Mouse (Mus musculus) cerebellum, postnatal 14 days (tissue): Measurements from ENCODE around the gene Spi1.
A peak's percentile ranks its signal among the peaks of the same experiment; 100 is the strongest.
"Not testable (repeated sequence)": the region's sequence is repeated elsewhere in the genome, so short reads cannot be mapped to it uniquely, and the experiment has no call there.

Source experiments
- DNase-seq, 2 experiments: peaks; one replicate each; pipeline ENCODE4 v3.0.0; 2021; ENCODE audit warnings: mixed read lengths in 2 of 2

Gene Spi1

DNA sequence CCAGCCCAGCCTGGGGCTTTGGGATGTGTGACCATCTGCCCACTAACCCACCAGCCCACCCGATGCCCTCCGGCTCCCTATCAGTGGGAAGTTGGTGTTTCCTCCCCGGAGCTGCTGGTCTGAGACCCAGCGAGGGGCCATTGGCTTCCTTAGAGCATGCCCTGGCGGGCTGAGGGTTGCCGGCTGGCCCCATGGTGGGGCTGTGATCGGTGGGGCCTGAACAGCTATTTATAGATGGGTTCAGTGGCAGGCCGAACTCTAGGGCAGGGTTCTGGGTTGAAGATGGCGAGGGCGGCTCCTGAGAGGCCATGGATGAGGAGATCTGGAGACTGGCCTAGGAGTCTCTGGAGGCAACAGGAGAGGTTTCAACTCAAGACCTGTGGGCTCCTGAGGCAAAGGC is 14.8 kb downstream of the Spi1 start:
- DNase-seq, result no peak

DNA sequence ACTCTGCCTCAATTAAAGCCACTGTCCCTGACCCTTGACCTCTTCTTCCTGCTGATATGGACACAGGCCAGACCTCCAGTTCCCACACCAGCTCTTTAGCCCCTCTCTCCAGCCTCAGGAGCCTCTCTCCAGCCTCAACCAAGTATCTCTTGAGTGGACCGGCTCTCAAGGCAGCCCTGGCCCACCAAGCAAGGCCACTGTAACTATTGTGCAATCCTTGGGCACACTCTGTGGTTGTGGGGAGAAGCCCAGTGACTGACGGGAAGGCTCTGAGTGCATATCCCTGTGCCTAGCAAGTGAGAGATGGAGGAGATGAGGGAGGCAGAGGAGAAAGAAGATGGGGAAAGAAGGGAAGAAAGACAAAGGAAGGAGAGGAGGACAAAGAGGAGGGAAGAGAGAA is 16.0 kb downstream of the Spi1 start:
- no peak for DNase-seq

DNA sequence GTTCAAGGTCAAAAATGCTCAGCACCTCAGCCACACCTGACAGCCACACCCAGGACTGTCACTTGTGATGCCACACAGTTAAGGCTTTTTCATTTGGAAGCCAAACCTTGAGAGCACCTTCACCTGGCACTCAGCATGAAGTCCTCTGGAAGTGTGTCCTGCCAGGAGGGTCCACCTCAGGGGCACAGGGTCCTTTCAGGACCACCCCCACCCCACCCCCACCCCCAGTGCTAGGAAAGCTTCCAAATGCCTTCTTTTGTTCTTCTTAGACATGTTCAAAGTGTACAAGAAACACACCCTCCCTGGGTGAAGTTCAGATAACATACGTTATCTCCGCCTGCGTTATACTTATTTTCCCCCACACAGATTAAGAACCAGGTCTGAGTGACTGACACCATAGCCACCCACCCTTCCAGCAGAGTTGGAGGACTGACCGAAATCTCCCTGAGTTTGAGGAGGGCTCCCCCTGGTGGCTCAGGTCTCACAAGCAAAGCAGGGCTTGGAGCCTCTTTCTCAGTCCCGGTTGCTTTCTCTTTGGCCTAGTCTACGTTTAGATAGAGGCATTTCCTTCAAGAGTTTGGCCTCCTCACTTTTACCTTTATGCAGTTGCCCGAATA is 19.0 kb downstream of the Spi1 start:
- DNase-seq, result peak; percentile 97 to 99

DNA sequence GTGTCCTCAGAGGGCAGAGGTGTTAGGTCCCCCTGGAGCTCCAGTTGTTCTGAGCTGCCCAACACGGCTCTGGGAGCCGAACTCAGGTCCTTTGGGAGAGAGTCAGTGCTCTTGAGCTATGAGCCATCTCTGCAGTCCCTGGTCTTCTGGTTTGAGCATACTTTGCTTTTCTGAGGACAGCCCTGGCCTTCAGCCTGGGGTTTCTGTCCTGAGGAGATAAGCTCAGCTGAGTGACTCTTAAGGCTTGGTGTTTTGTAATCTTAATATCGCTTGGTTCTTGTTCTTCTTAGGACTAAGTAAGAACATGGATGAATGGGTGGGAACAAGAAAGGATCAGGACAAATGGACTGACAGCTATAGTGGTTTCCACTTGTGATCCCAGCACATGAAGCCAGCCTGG is 26.0 kb downstream of the Spi1 start:
- DNase-seq, result no peak

DNA sequence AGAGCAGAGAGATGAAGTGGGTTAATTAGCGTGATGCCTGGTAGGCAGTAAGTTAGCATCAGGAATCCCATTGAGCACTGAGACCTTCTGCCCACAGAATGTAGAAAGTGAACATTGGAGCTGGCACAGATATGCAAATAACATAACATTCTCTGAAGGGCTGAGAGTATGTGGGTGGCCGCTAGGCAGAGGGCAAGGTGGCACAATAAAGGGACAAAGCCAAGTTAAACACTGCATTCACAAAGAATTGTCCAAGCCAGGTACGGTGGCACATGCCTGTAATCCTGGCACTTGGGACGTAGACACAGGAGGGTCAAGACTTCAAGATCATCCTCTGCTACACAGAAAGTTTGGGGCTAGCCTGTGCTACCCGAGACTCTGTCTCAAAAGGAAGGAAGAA is 27.1 kb downstream of the Spi1 start:
- DNase-seq, result no peak

DNA sequence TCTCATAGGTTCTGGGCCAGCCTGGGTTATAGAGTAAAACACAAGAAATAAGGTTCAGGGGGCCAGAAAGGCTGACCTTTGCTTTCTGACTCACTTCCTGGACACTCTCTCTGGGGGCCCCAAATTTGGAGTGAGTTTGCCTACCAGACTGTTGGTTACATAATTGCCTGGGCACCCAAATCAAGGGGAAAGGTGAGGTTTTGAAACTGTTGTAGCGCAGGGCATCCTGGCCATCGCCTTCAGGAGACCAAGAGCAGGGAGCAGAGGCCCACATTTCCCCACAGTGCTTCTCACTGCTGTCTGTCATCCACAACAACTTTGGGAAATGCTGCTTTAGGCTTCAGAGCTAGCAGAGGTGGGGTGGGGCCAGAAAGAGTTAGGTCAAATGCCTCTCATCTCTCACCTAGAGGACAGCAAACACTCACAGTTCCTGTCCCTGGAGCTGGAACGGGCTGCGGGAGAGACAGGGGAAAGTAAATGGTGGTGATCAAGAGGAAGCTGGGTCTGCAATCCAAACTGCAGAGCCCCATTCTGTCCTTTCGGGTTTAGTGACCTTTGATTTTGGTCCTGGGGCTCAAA is 27.7 kb downstream of the Spi1 start:
- no peak for DNase-seq

DNA sequence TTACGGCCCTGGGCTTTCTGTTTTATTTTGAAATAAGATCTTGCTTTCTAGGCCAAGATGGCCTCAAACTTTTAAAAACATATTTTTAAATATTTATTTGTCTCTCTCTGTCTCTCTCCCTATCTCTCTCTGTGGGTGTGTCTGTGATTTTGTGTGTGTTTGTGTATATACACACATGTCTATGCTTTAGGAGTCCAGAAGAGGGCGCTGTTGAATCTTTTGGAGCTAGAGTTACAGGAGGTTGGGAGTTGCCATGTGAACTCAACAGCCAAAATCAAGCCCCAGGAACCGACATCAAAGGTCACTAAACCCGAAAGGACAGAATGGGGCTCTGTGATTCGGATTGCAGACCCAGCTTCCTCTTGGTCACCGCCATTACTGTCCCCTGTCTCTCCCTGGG is 28.2 kb downstream of the Spi1 start:
- DNase-seq, result no peak

DNA sequence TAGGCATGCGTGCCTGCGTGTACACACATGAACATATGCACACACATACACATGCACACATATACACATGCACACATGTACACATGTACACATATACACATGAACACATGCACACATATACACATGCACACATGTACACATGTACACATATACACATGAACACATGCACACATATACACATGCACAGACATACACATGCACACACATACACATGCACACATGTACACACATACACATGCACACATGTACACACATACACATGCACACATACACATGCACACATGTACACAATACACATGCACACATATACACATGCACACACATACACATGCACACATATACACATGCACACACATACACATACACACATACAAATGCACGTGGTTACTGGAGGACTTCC is 29.6 kb downstream of the Spi1 start:
- not testable (repeated sequence) for DNase-seq

DNA sequence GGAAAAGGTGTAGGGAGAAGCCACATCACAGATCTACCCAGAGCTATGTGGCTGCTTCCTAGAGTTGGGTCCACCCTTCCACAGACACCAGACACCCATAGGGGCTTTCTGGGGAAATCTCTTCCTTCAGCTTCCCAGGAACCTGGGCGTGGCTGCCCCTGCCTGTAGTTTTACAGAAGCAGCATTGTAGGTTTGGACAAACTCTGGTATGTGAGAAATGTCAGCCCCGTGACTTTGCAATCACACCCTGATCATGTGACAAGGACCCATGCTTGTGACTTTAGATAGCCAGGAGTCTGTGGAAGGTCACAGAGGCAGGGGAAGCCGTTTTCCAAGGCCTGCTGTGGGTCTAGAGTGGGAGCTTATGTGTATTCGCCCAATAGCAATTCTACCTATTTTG is 30.3 kb downstream of the Spi1 start:
- DNase-seq, result no peak

DNA sequence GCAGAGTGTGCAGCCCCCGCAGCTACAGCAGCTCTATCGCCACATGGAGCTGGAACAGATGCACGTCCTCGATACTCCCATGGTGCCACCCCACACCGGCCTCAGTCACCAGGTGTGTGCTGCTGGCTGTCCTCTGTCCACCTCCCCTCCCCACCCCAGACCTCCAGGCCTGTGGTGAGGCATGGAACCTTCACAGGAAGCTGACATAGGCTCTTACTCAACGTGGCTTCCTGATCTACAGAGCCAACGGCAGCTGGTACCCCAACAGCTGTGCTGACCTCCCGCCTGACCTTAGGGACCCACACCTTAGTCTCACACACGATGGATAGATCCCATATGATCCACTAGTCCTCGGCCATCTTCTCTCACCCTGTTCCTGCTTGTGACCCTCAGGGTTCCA is 31.1 kb downstream of the Spi1 start:
- DNase-seq, result no peak

DNA sequence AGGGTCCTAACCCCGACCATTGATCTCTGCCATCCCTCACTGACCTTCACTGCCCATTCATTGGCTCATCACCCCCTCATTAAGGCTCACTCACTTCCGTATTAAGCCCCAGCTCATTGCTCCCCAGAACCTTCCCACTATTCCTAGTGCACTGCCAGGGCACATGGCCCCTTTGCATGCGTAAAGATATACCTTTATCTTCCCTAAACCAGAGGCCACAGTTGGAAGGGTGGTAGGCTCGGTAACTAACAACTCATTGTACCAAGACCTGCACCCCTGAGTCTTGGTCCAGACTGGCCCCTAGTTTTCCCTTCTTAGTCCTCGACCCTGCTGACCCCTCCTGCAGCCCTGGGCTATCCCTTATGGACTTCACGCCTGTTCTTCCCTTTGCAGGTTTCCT is 31.7 kb downstream of the Spi1 start:
- no peak for DNase-seq

DNA sequence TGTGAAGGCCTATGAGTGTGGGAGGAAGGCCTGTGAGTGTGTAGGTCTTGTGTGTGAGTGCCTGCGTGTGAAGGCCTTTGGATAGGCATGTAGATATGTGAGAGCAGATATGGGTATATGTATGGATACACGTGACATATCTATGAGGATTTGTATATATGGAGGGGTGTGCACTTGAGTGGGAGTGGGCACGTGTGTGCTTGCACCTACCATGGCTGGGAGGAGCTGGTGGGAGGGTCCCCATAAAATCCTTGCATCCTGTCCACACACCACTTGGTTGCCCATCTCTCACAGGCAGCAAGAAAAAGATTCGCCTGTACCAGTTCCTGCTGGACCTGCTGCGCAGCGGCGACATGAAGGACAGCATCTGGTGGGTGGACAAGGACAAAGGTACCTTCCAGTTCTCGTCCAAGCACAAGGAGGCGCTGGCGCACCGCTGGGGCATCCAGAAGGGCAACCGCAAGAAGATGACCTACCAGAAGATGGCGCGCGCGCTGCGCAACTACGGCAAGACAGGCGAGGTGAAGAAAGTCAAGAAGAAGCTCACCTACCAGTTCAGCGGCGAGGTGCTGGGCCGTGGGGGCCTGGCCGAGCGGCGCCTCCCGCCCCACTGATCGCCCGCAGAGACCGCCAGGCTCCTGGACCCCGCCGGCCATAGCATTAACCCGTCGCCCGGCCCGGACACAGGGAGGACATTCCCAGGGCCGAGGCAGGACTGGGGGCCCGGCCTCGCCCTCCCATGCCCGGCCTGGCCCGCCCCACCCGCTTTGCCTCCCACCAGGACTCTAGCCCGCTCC is 32.8 kb downstream of the Spi1 start:
- DNase-seq, result peak; percentile 100

DNA sequence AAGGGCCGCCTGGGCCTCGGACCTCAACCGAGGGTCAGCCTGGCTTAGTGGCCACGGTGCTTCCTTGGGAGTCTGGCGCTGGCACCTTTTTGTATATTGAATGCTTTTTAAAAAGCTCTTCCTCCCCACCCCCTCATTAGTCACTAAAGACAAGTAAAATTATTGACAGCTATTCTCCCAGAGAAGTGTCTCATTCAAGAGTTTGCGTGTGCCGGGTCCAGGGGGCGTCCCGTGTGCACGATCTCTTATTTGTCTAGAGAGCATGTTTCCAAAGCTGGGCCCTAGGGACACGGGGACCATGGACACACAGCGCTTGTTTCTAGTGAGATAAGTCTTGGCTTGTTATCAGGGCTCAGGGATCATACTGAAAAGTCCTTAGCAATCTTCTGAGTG is 33.4 kb downstream of the Spi1 start:
- no peak for DNase-seq

DNA sequence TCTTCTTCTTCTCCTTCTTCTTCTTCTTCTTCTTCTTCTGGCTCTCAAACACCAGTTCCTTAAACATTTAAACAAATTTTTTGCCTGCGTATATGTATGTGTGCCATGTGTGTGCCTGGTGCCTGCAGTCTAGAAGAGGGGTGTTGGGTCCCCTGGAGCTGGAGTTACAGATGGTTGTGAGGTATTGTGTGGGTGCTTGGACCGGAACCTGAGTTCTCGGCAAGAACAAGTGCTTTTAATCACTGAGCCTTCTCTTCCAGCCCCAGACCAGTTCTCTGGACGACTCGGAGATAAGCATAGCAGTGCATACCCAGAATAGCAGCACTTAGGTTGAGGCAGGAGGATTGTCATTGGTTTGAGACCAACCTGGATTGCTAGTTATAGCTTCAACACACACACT is 34.7 kb downstream of the Spi1 start:
- DNase-seq, result peak in 1 of 2 experiments; percentile 15

DNA sequence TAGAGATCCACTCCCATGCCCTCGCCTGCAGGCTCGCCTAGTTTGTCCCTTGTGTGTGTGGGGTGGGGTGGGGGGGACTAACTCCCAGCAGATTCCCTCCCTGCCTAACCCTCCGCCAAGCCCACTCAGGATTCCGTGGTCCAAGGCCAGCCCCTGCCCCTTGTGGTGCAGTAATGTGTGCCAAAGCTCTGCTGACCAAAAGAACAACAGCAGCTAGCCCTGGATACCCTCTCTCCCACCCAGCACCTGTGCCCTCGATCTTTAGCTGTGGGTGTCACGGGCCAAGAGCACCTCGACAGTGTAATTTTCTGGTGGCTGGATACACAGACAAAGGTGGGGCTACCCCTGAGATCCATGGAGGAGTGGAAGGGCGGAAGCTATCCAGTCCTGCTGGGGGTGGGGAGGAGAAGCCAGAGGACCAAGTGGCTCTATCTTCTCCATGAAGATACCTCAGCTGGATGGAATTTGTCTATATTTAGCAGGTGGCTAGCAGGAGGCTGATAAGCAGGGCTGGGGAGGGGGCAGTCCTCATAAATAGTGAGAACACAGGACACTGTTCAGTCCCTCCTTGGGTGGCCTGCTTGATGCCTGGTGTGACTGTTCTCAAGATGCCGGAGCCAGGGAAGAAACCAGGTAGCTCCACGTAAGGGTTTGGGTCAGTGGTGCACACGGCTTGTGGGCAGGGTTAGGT is 35.5 kb downstream of the Spi1 start, which contains the start of gene Mybpc3:
Gene Mybpc3, plus strand, starts transcription at position 560 of the 691 bp plus-strand sequence.
- peak in 1 of 2 experiments; percentile 50 for DNase-seq

DNA sequence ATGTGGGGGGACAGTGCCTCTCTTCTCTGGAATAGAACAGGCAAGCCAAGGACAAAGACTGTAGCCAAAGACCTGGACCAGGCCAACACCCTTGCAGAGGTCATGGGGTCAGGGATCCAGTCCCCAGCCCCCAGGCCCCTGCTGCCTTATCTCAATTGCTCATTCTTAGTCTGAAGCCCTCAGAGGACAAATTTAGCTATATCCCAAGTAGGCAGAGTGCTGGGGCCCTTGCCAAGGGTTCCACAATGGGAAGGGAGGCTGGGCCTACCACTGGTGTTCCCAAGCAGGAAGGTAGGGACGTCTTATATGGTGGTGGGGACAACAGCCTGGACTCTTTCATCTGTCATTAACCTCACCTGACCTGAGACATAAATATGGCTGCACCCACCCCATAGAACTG is 36.5 kb downstream of the Spi1 start:
- DNase-seq, result peak in 1 of 2 experiments; percentile 76

DNA sequence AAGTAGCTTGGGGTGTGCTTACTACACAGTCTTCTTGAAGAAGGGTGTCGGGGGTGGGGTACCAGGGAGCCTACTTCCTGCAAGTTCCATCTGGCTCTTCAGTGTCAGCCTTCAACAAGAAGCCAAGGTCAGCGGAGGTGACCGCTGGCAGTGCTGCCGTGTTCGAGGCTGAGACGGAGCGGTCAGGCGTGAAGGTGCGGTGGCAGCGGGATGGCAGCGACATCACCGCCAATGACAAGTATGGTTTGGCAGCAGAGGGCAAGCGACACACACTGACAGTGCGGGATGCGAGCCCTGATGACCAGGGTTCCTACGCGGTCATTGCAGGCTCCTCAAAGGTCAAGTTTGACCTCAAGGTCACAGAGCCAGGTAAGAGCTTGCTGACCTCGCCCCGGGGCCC is 36.9 kb downstream of the Spi1 start:
- DNase-seq, result peak; percentile 92 to 95

DNA sequence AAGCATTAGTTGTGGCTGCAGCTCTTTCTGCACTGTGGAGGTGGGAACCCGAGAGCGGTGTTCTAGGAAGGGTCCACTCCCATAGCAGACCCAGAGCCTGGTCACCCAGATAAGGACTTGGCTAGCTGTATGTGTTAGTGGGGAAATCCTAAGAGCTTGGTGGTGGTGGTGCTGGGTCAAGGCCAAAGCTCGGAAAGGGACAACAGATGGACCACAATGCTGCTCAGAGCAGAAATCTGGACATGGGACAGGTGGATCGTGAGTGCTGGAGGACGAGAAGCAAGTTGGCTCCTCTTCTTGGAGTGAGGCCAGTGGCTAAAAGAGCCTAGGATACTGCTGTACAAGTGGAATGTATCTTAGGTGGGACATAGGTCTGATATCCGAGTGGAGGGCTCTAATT is 37.4 kb downstream of the Spi1 start:
- DNase-seq, result peak; percentile 97 to 98

DNA sequence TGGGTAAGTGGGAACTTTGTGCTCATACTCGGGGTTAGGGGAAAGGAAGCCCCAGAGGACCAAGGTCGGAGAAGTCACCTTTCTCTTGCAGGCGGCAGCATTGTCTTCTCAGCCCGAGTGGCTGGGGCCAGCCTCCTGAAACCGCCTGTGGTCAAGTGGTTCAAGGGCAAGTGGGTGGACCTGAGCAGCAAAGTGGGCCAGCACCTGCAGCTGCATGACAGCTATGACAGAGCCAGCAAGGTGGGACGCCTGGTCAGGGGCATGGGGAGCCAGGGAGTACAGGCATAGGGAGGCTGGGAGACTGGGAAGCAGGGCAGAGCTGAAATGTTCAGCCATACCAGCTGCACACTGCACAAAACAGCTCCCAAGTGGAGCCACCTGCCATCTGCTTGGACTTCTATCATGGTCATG is 38.1 kb downstream of the Spi1 start:
- DNase-seq, result peak; percentile 57 to 66

DNA sequence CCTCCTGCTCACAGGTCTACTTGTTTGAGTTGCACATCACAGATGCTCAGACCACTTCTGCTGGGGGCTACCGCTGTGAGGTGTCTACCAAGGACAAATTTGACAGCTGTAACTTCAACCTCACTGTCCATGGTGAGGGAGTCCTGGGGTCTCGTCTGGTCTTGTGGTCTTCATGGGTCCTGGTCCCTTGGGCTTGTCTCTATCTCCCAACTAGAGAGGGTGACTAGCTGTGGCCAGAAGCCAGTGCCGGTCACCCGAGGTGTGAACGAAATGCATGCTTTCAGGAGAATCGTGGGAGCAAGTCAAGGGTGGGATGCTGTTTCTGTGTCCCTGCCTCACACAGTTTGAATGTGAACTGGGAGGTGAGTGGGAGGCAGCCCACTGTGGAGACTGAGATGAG is 38.8 kb downstream of the Spi1 start:
- DNase-seq, result peak in 1 of 2 experiments; percentile 49

DNA sequence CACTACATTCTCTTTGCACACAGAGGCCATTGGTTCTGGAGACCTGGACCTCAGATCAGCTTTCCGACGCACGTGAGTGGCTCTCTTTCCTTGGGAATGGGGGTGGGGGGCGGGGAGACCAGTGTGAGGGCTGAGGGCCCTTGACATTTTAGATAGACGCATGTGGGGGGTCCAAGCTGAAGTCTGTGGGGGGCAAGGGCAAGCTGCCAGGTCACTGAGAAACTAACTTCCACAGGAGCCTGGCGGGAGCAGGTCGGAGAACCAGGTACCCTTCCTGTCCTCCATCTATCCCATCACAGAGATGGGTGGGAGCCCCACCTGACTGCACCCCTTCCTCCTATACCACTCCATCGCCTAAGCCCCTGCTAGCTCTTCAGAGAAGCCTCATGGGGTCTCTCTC is 39.3 kb downstream of the Spi1 start:
- DNase-seq, result peak in 1 of 2 experiments; percentile 60

DNA sequence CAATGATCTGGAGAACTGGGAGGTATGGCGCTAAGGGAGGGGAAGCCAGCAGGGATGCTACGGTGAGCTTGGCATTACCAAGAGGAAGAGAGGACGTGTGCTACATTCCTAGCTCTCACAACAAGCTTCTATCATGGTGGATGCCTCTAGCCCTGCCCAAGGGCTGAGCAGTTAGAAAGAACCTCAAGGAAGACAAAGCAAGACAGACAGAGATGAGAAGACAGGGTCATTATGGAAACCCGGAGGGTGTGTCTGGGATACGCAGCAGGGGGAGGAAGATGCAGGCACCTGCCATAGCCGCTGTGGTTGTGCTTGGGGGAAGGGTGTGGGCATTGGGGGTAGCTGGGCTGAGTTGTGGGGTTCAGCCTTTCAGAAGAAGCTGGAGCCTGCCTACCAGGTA is 41.3 kb downstream of the Spi1 start:
- no peak for DNase-seq

DNA sequence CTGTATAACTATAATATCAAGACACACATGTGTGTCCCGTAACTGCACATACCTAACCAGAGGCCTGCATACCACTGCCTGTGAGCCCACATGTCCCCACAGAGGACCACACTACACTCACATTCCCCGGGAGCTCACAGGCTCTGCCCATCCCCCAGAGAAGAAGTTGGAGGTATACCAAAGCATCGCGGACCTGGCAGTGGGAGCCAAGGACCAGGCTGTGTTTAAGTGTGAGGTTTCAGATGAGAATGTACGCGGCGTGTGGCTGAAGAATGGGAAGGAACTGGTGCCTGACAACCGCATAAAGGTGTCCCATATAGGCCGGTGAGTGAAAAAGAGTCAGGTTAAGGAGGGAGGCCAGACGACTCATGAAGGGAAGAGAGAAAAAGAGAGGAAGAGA is 42.9 kb downstream of the Spi1 start:
- DNase-seq, result peak; percentile 58 to 68

DNA sequence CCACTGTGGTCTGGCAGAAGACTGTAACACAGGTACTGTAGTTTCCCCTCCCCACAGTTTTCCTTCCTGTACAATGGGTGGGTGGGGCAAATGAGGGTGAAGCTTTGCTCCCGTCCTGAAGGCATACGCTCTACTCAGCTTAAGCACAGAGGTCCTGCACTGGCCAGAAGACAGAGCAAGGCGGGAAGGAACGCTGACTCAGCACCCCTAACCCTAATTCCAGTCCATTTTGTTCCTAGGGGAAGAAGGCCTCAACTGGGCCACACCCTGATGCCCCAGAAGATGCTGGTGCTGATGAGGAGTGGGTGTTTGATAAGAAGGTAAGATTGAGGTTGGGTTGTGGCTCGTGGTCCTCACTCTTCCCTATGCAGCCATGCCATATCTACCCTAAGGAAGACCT is 46.6 kb downstream of the Spi1 start:
- no peak for DNase-seq
